Mouse (Mus musculus) lung, embryonic 16.5 days (tissue): ENCODE results near the gene Tbccd1. TPM values are rescaled to one million over a fixed set of nuclear protein-coding genes. Genes with fewer than 3 reads are reported as not detected.

Experiments used
- ATAC-seq: fragments of 200-750 bp; cut with Nextera tagmentation; 2 replicates; pipeline ENCODE4 v1.8.0; 2017; ENCODE audit warnings: low read depth, mild to moderate bottlenecking, moderate library complexity
- H3K27ac ChIP-seq: fragments of 300-500 bp; sonication (generic); 2 replicates; pipeline ENCODE4 v1.5.1; 2014; ENCODE audit warnings: mild to moderate bottlenecking, control low read depth, low read length
- H3K27me3 ChIP-seq: fragments of 300-500 bp; sonication (generic); 2 replicates; pipeline ENCODE4 v1.6.1; 2014; ENCODE audit warnings: low read depth, low read length, mixed read lengths; ENCODE audit not compliant: control insufficient read depth, insufficient read depth
- H3K36me3 ChIP-seq: fragments of 300-500 bp; sonication (generic); 2 replicates; pipeline ENCODE4 v1.6.1; 2014; ENCODE audit warnings: low read length; ENCODE audit not compliant: control insufficient read depth, insufficient read depth
- H3K4me1 ChIP-seq: fragments of 300-500 bp; sonication (generic); replicated peaks from 2 replicates; pipeline ENCODE4 v1.6.1; 2014; ENCODE audit warnings: low read length, mixed read lengths; ENCODE audit not compliant: control insufficient read depth, insufficient read depth
- H3K4me2 ChIP-seq: fragments of 300-500 bp; sonication (generic); 2 replicates; pipeline ENCODE4 v1.6.1; 2014; ENCODE audit warnings: low read depth, low read length, control low read depth
- H3K4me3 ChIP-seq: fragments of 300-500 bp; sonication (generic); 2 replicates; pipeline ENCODE4 v1.5.1; 2014; ENCODE audit warnings: mild to moderate bottlenecking, low read length, control low read depth
- H3K9ac ChIP-seq: fragments of 300-500 bp; sonication (generic); 2 replicates; pipeline ENCODE4 v1.6.1; 2014; ENCODE audit warnings: low read length, control low read depth
- H3K9me3 ChIP-seq: fragments of 300-500 bp; sonication (generic); 2 replicates; pipeline ENCODE4 v1.6.1; 2016; ENCODE audit warnings: low read length; ENCODE audit not compliant: control insufficient read depth
- WGBS: fragments of 180-500 bp; shearing (Covaris S2); extraction: QIAGEN DNeasy Blood & Tissue Kit; methylation state at CpG from one replicate; pipeline ENCODE4 v1.1.7; 2014; 5-methylcytosine and 5-hydroxymethylcytosine counted together
- polyA plus RNA-seq: library from polyadenylated mRNA; unstranded; fragments of >200 nt; fragmentation: Nextera tagmentation; extraction: Ambion mirVana; gene quantifications from 2 replicates; pipeline ENCODE4 v1.2.1, GENCODE M21; 2015

Tbccd1 gene
- polyA plus RNA-seq, 1 experiment from 2014 or later, result 27.4 TPM

DNA sequence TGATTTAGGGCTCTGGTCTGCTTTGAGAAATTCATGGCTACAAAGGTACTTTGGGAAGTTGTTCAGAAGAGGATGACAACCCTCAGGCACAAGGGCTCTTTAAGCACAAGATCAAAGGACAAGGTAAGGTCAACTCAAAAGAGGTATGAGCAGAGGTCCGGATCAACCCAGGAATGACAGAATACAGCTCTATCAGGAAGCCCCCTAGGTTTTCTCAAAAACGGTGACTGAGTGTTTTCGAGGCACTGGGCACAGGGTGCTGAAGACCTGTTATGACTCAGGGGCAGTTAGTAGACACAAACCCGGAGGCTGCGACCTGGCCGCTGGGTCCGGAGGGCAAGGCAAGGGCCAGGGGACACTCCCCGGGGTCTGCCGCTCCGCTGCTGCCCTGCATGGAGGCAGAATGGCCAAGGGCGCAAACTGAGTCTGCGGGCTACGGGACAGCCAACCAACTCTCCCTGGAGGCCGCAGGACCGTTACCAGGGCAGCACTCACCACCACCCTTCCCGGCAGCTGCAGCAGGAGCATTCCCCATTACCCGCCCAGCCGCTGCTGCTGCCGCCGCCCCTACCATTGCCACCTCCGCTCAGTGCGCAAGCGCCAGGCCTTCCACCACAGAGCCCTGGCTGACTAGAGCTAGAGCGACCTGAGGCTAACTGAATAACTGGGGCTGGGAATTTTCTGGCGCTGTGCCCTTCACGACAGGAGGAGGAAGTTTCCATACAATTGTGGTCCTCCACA, 13.2 kb downstream of the Tbccd1 start:
- Histone ChIP-seq H3K4me3 (peak overlapping the region; percentile 57), H3K27me3 (no peaks in the 10 kb centered on the region), H3K4me2 (peak overlapping the region; percentile 83), H3K27ac (no peak overlapping the region), H3K4me1 (peaks cover 6% of the 10 kb centered on the region), H3K36me3 (peaks cover 3% of the 10 kb centered on the region; the same call in 1 of the 2 replicates), H3K9ac (peak overlapping the region; percentile 74), H3K9me3 (no peaks in the 10 kb centered on the region)
- whole genome bisulfite sequencing, result 5% methylated on average over 26 of the region's 26 CpGs
- ATAC-seq, result peak; percentile 97

DNA sequence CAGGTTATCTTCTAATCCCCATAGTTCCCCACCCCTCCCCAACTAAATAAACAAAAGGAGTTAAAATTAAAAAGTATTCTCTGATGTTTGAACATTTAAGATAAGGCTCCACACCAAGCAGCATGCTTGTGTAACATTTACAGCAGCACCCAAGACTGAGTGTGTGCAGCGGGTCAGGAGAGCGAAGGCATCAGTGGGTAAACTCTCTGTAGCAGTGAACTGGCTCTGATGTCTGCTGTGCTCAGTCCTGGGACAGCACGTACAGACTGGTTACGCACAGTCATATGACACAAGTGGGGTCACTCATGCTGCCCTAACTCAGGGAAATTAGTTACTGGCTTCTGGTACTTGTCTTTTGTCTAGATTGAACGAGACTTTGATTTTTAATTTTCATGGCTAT, 14.6 kb downstream of the Tbccd1 start:
- H3K36me3 ChIP-seq, result peaks cover 3% of the 10 kb centered on the region; the same call in 1 of the 2 replicates
- H3K4me3 ChIP-seq, result no peak overlapping the region
- H3K4me1 ChIP-seq, result peaks cover 6% of the 10 kb centered on the region
- 82% methylated on average over 5 of the region's 5 CpGs for WGBS
- no peaks in the 10 kb centered on the region for H3K9me3 ChIP-seq
- no peak overlapping the region for H3K9ac ChIP-seq
- no peak overlapping the region for H3K4me2 ChIP-seq
- no peak overlapping the region for H3K27ac ChIP-seq
- ATAC-seq, result no peak
- H3K27me3 ChIP-seq, result no peaks in the 10 kb centered on the region

DNA sequence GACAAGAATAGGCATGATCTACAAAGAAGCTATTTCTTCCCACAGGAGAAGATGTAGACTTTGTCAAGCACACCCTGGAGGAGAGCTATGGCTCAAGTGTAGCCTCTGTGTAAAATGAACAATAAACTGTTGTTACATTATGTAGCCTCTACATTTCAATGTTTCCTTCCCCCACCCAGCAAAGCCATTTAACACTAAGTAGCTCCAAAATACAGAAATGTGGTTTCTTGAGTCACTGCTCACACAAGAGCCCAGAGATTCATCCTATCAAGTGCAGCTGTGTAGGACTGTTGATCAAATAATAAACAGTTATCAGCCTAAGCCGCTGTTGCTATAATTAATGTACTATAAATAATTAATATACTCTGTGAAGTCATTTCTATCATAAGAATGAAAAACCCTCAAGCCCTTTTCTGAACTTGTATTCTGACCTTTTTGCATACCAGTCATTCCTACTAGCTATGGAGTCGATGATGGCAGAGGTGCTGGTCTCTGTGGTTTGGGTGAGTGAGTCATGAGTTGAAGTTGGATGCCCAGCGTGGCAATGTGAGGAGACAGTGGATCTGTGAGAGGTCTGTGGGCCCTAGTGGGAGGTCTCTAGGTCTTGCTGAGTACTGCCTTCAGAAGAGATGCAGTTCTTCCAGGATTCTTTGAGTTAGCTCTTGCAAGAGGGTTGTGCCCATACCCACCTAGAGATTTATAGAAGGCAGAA, 18.2 kb downstream of the Tbccd1 start:
- H3K4me1 ChIP-seq, result no peaks in the 10 kb centered on the region
- H3K4me3 ChIP-seq, result no peak overlapping the region
- no peaks in the 10 kb centered on the region for H3K27me3 ChIP-seq
- no peak for ATAC-seq
- H3K4me2 ChIP-seq, result no peak overlapping the region
- WGBS, result 86% methylated on average over 3 of the region's 3 CpGs
- H3K9me3 ChIP-seq, result no peaks in the 10 kb centered on the region
- H3K36me3 ChIP-seq, result peaks cover 3% of the 10 kb centered on the region; the same call in 1 of the 2 replicates
- no peak overlapping the region for H3K27ac ChIP-seq
- H3K9ac ChIP-seq, result no peak overlapping the region

DNA sequence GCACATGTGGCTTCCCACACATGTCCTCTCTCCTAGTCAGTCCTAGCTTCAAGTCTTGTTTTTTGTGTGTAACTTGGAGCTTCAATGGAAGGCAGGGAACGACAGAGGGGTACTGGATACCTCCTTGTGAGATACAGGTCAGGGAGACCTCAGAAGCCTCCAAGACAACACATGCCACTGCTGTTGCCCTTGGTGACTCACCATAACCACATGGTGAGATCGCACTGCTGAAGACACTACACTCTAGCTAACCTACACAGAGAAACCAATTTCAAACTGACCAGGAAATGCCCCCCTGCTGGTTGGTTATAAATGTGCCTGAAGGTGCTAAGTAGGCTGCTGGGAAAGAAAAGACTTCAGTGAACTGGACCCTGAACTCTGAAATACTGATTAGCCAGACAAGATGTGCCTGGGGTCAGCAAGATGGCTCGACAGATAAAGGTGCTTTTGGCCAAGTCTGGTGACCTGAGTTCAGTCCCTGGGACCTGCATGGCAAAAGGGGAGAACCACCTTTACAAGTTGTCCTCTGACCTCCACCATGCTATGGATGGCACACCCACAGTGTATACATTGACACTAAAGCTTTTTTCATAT, 24.4 kb downstream of the Tbccd1 start:
- Histone ChIP-seq H3K9ac (no peak overlapping the region), H3K4me3 (no peak overlapping the region), H3K27me3 (no peaks in the 10 kb centered on the region), H3K4me1 (no peaks in the 10 kb centered on the region), H3K9me3 (no peaks in the 10 kb centered on the region), H3K36me3 (peaks cover 6% of the 10 kb centered on the region), H3K4me2 (no peak overlapping the region), H3K27ac (no peak overlapping the region)
- ATAC-seq, result no peak
- 81% methylated on average over 3 of the region's 3 CpGs for WGBS

DNA sequence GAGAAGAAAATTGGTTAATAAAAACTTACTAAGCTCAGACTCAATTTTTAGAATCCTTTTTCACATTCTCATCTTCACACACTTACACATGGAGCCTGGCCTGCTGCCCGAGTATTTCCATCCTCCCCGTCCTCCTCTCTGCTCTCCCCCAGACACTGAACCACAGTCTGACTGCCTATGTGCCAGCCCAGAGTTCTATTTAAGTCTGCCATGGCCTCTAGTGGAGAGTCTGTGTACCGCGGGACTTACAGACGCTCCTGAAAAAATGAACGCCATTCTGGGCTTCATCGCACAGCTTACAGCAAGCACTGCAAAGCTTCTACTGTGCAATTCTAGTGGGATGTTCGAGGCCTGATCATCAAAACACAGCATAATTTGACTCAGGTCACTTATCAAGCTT, 36.7 kb downstream of the Tbccd1 start:
- Histone ChIP-seq H3K4me1 (no peaks in the 10 kb centered on the region), H3K27ac (no peak overlapping the region), H3K9me3 (no peaks in the 10 kb centered on the region), H3K9ac (no peak overlapping the region), H3K4me2 (no peak overlapping the region), H3K36me3 (peaks cover 5% of the 10 kb centered on the region), H3K27me3 (no peaks in the 10 kb centered on the region), H3K4me3 (no peak overlapping the region)
- 48% methylated on average over 8 of the region's 8 CpGs for WGBS
- peak; percentile 64; the same call in 1 of the 2 replicates for ATAC-seq

DNA sequence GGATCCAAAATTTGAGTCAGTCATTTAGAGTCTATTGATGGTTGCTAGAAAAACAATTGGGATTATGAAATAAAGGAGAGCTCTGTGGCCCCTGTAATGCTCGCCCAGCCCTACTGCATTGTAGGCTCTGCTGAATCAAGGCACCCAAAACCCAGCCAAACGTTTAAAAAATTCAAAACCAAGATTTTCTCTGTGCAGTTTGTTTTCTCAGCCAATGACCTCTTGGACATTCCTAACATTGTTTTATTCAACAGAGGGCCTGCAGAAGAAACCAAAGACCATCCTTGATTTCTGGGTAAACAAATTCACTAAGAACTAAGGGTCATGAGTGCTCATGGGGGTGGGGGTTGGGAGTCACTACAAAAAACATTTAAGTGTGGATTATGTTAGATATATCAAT, 46.0 kb downstream of the Tbccd1 start, which contains the start of gene Crygs:
Gene Crygs (minus strand): TSS at position 101 of the 400 bp plus-strand sequence.
- Histone ChIP-seq H3K4me2 (no peak within 1 kb of the TSS), H3K4me3 (no peak within 1 kb of the TSS), H3K36me3 (peaks cover 5% of the 10 kb centered on the region; the same call in 1 of the 2 replicates), H3K9ac (no peak within 1 kb of the TSS), H3K27ac (no peak within 1 kb of the TSS), H3K27me3 (no peaks in the 10 kb centered on the region), H3K4me1 (0 out of 2 replicates have a peak, but pooled peaks cover 4% of the 10 kb centered on the region), H3K9me3 (no peaks in the 10 kb centered on the region)
- no peak for ATAC-seq
- WGBS, result 42% methylated on average over 2 of the region's 2 CpGs

DNA sequence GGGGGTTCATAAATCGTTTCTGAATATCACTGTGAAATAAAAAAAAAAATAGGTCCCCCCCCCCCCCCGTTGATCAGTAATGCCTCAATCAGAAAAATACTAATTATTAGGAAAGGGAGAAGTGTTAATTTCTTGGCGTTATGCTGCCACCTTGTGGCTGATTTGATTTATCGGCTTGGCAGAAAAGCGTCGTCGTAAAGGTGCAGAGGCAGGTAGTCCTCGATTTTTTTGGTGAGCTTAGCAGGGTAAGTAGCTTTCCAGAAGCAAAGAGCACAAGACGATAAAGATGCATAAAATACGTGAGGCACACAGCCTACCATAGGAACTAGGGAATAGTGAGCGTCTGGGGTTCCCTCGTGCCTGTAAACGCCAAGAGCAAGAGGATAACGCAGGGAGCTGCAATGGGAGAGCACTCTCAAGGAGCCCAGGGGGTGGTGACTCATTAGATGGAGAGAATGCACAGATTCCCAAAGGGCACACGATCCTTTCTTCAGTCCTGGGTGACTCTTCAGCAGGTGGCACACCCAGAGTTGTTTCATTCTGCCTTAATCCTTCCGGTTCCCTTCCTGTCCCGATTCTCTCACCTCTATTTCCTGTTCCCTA, 49.9 kb downstream of the Tbccd1 start:
- no peak overlapping the region for H3K27ac ChIP-seq
- no peak overlapping the region for H3K9ac ChIP-seq
- ATAC-seq, result no peak
- H3K4me2 ChIP-seq, result peak overlapping the region; percentile 44; the same call in 1 of the 2 replicates
- no peaks in the 10 kb centered on the region for H3K27me3 ChIP-seq
- H3K4me3 ChIP-seq, result no peak overlapping the region
- 13% methylated on average over 17 of the region's 17 CpGs for WGBS
- 0 out of 2 replicates have a peak, but pooled peaks cover 4% of the 10 kb centered on the region for H3K4me1 ChIP-seq
- H3K9me3 ChIP-seq, result no peaks in the 10 kb centered on the region
- H3K36me3 ChIP-seq, result no peaks in the 10 kb centered on the region

DNA sequence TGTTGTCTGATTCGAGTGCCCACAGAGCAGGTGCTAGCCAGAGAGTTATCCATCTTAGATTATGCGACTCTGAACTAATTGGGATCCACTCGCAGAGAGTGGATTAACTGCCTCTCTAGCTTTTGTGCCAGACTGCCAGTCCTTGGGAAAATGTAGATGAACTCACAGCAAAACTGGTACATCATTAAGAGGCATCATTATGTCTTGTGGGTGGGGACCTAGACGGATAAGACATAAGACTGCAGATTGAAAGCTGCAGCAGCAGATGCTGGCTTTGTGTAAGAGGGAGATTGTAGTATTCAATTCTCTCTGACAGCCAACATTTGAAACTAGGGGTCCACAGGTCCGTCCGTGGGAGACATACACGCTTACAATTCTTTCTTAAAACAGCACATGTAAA, 54.7 kb downstream of the Tbccd1 start:
- H3K27me3 ChIP-seq, result no peaks in the 10 kb centered on the region
- no peak overlapping the region for H3K4me3 ChIP-seq
- no peak overlapping the region for H3K9ac ChIP-seq
- peaks cover 8% of the 10 kb centered on the region; the same call in 1 of the 2 replicates for H3K4me1 ChIP-seq
- WGBS, result 75% methylated on average over 7 of the region's 7 CpGs
- ATAC-seq, result no peak
- H3K9me3 ChIP-seq, result no peaks in the 10 kb centered on the region
- H3K36me3 ChIP-seq, result no peaks in the 10 kb centered on the region
- no peak overlapping the region for H3K27ac ChIP-seq
- H3K4me2 ChIP-seq, result no peak overlapping the region

DNA sequence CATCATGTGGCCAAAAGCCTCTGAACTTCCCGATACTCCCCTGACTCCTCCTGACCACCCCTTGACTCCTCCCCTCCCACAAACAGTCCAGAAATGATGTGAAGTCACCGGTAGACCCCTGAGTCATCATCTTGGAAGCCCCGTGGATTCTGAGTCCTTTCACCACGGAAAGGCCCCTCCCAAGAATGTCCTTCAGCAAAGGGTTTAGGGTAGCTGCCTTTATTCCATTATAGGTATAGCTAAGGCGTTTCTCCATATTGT, 56.7 kb downstream of the Tbccd1 start:
- H3K4me2 ChIP-seq, result no peak overlapping the region
- WGBS, result 53% methylated on average over 5 of the region's 5 CpGs
- ATAC-seq, result no peak
- no peaks in the 10 kb centered on the region for H3K27me3 ChIP-seq
- H3K4me1 ChIP-seq, result peaks cover 6% of the 10 kb centered on the region; the same call in 1 of the 2 replicates
- no peak overlapping the region for H3K27ac ChIP-seq
- no peaks in the 10 kb centered on the region for H3K36me3 ChIP-seq
- H3K9me3 ChIP-seq, result no peaks in the 10 kb centered on the region
- no peak overlapping the region for H3K9ac ChIP-seq
- H3K4me3 ChIP-seq, result no peak overlapping the region
